Mouse (Mus musculus) spleen, adult 18-20 months (tissue): ENCODE measurements around the gene Kif3c.

Source experiments
- DNase-seq, 2 experiments: peaks; one replicate each; pipeline ENCODE4 v3.0.0; 2022; ENCODE audit warnings: mixed read lengths in 2 of 2

Gene Kif3c

GRCm38 (mm10) chr12:3364508-3365448 is at the start of gene Kif3c:
Gene Kif3c (plus strand): TSS chr12:3365132.
- DNase-seq = peak; percentile 53 to 68

DNA sequence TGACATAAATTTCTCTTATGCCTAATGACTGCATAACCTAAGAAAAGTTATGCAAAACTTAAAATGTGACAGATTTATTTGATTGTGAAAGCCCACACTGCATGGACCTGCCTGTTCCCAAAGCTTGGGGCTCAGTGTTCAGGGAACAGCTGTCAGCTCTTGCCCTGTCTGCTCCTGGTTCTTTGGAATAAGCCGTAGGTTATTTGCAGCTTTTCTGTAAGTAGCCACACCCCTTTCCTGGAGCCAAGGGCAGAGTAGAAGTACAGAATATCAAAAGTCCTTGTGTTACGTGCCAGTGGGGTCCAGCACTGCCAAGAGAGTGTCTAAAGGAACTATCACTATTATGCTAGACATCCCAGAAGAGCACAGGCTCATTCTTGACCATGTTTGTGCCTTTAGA is 48.8 kb upstream of the Kif3c start:
- no peak for DNase-seq

GRCm38 (mm10) chr12:3316937-3317336 is 48.0 kb upstream of the Kif3c start:
- DNase-seq = no peak

GRCm38 (mm10) chr12:3319377-3319776 is 45.6 kb upstream of the Kif3c start:
- no peak for DNase-seq

DNA sequence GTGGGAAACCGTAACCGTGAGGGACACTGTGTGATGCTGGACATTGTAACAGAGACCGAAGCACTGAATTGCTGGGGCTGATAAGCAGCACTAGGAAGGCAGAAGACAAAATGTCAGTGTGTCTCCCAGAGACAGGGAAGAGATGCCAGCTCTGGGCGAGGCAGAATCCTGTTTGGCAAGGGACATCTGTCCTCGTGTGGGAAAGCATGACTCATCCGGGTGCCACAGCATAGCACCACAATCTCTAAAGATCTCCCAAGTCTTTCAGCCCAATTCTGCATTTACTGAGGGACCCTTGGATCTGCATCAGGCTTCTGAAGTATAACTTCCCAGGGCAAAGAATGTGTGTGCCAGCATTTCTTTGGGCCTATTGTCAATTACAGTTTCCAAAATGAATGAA is 41.7 kb upstream of the Kif3c start:
- DNase-seq = no peak

GRCm38 (mm10) chr12:3325232-3325631 is 39.7 kb upstream of the Kif3c start:
- no peak for DNase-seq

GRCm38 (mm10) chr12:3329677-3330076 is 35.3 kb upstream of the Kif3c start:
- DNase-seq = no peak

GRCm38 (mm10) chr12:3338931-3339330 is 26.0 kb upstream of the Kif3c start:
- peak in 1 of 2 experiments; percentile 29 for DNase-seq

DNA sequence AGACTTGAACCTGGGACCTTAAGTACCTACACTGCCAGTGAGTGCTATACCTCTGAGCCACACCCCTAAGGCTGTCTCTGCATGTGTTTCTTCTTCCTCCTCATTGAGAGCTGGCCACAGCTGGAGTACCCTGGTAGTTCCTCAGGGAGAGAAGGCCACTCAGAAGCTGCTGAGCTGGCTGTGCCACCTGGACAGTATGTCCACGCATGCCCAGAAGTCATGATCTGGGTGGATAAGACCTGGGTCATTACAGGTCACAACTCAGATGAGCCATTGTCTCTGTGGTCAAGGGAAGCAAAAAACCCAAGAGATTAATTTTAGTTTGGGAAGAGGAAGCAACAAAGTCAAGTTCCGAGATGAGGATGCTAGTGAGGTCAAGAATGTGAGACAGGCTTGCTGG is 20.8 kb upstream of the Kif3c start:
- no peak for DNase-seq

DNA sequence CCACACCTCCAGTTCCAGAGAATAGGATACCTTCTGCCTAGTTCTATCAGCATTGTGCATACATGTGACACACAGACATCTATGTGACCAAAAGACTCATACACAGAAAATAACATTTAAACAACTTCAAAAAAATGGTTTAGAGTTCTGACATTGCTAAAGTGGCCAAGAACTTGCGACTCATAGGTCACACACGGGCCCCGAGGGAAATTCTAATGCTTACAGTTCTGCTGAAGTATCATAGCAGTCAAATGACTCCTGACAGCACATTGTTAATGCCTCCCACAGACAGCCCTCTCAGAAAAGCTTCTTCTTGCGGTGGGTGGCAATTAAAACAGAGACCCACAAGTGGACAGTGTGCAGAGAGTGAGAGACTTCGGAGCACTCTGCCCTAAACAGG is 19.9 kb upstream of the Kif3c start:
- no peak for DNase-seq

DNA sequence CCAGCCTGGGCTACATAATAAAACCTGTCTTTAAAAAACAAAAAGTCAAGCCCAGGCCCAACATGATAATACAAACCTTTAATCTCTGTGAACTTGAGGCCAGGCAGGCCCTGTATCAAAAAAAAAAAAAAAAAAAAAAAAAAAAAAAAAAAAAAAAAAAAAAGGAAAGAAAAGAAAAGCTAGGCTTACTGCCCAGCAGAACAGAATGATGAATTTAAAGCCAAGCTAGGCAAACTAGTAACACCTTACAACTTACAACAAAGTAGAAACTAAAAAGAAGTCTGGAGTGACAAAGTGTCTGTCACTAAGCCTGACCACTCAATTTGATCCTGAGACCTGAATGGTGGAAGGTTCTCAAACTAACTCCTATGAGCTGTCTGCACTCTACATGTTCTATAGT is 17.2 kb upstream of the Kif3c start:
- DNase-seq = no peak

- no peak for DNase-seq
These were observed 15.5 kb upstream of the Kif3c start for GRCm38 (mm10) chr12:3349387-3349786.

DNA sequence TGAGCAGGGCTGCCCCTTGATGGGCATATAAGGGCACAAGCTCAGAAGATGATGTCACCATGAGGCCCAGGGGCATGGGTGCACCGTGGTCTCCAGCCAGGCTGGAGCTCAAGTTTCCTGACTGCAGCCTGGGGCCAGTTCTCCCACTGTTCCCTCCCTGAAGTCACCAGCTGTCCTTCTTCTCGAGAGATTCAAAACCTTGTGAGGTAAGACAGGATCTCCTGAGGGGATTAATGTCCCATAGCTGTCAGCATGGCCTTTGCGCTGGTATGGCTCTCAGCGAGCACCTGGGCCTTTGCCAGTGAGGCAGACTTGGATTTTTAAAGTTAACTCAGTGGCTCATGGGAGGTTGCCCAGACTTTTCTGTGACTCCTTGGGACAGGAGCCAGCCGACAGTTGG is 14.8 kb upstream of the Kif3c start:
- no peak for DNase-seq

DNA sequence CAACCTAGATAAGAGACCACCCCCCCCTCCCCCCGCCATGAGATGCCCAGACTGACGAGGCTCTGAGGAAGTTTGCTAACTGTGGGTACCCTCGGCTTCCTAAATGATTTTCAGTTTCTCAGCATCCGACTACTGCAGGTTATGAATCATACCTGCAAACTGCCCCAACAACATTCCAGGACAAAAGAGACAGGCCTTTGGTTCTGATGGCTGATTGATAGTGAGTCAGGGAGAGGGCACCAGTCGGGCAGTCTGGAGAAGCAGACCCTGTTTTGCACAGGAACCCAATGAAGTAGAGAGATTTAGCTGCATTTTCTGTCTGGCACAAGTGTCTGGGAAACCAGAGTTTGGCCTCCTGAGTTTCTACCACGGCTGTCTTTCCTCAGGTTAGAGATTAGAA is 12.7 kb upstream of the Kif3c start:
- DNase-seq = no peak

DNA sequence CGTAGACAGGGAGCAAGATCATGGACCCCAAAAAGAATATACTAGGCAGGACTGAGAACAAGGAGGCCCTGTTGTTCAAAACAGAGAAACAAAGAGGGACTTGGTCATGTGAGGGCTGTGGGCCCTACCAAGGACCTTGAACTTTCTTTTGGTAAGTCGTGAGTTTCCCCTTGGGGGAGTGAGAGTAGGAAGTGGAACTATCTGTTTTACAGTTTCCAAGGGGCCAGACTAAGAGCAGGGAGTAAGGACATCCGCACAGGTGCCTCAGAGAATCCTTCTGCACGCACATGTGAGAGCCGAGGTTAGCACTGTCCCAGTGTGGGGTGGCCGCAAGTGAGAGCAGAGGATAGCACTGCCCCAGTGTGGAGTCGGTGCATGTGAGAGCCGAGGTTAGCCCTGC is 9.9 kb upstream of the Kif3c start:
- DNase-seq = no peak

DNA sequence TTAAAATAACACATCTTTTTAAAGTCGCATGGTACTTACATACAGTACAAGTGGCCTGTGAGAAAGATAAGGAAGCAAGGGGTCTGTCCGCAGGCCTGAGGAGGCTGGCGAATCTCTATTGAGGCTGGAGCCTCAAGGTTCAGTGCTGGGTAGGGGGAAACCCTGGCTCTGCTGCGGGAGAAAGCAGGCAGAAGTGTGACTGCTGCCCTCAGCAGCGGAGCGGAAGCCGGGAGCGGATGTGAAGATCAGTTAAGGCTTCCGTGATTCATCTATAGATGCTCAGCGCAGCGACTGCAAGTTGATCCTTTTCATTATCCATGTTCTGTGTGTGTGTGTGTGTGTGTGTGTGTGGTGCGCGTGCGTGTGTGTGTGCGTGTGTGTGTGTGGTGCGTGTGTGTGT is 8.1 kb upstream of the Kif3c start:
- peak in 1 of 2 experiments; percentile 40 for DNase-seq

- DNase-seq = peak; percentile 51 to 86
These were observed 5.6 kb upstream of the Kif3c start for GRCm38 (mm10) chr12:3359302-3359701.

- no peak for DNase-seq
These were observed 4.9 kb upstream of the Kif3c start for GRCm38 (mm10) chr12:3360043-3360442.

- DNase-seq = no peak
These were observed 856 bp upstream of the Kif3c start for GRCm38 (mm10) chr12:3364076-3364475.

DNA sequence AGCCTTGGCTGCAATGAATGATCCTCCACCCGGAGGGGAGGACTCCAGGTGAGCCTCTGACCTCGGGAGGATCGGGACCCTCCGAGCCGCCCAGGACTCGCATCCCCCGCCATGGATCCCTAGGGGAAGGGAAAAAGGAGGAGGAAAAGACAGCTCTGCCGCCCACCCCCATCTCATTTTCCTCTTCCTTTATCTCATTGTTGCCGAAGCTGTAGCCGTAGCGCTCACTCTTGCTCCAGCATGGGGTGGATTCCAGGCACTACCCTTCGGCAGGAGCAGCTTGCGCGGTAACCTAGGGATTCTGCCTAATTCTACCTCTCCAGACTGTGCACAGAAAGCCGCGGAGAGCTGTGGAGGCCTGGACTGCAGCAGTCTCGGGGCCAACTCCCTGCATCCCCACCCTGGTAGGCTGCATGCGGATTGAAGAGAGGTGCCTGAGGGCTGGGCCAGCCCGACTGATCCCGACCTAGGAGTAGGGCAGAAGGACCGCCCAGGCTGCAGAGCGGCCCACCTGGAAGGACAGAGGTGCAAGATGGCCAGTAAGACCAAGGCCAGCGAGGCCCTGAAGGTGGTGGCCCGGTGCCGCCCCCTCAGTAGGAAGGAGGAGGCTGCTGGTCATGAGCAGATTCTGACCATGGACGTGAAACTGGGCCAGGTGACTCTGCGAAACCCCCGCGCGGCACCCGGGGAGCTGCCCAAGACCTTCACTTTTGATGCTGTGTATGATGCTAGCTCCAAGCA is 687 bp downstream of the Kif3c start:
- no peak for DNase-seq

DNA sequence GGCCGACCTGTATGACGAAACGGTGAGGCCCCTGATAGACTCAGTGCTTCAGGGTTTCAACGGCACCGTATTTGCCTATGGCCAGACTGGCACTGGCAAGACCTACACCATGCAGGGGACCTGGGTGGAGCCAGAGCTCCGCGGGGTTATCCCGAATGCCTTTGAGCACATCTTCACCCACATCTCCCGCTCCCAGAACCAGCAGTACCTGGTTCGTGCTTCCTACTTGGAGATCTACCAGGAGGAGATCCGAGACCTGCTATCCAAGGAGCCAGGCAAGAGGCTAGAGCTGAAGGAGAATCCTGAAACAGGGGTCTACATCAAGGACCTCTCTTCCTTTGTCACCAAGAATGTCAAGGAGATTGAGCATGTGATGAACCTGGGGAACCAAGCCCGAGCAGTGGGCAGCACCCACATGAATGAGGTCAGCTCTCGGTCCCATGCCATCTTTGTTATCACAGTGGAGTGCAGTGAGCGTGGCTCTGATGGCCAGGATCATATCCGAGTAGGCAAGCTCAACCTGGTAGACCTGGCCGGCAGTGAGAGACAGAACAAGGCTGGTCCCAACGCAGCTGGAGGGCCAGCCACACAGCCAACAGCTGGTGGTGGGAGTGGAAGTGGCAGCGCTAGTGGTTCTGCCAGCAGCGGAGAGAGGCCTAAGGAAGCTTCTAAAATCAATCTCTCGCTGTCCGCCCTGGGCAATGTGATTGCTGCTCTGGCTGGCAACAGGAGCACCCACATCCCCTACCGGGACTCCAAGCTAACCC is 1.4 kb downstream of the Kif3c start:
- DNase-seq = no peak

GRCm38 (mm10) chr12:3366957-3367260 is 2.0 kb downstream of the Kif3c start:
- DNase-seq = no peak

- DNase-seq = no peak
These were observed 3.8 kb downstream of the Kif3c start for GRCm38 (mm10) chr12:3368771-3369170.
